Mouse (Mus musculus) intestine, postnatal 0 days (tissue): ENCODE measurements around the gene Mcm6. TPM values are rescaled to one million over a fixed set of nuclear protein-coding genes. Genes with fewer than 3 reads are reported as not detected.

ENCODE experiments used
- ATAC-seq: fragments of 200-750 bp; cut with Nextera tagmentation; 2 replicates; pipeline ENCODE4 v1.8.0; 2017; ENCODE audit warnings: mild to moderate bottlenecking, moderate TSS enrichment, moderate library complexity
- H3K27ac ChIP-seq: fragments of 300-500 bp; sonication (generic); 2 replicates; pipeline ENCODE4 v1.5.1; 2014; ENCODE audit warnings: mild to moderate bottlenecking, low read depth, low read length, moderate library complexity
- H3K27me3 ChIP-seq: fragments of 300-500 bp; sonication (generic); replicated peaks from 2 replicates; pipeline ENCODE4 v1.6.1; 2014; ENCODE audit warnings: low read length, mixed read lengths; ENCODE audit not compliant: control insufficient read depth, insufficient read depth
- H3K36me3 ChIP-seq: fragments of 300-500 bp; sonication (generic); 2 replicates; pipeline ENCODE4 v1.6.1; 2014; ENCODE audit warnings: mild to moderate bottlenecking, moderate library complexity; ENCODE audit not compliant: control insufficient read depth, insufficient read depth
- H3K4me1 ChIP-seq: fragments of 300-500 bp; sonication (generic); replicated peaks from 2 replicates; pipeline ENCODE4 v1.6.1; 2014; ENCODE audit warnings: antibody characterized with exemption, low read length, mixed read lengths; ENCODE audit not compliant: control insufficient read depth, insufficient read depth
- H3K4me2 ChIP-seq: fragments of 300-500 bp; sonication (generic); replicated peaks from 2 replicates; pipeline ENCODE4 v1.6.1; 2014; ENCODE audit warnings: low read depth, mild to moderate bottlenecking, moderate library complexity
- H3K4me3 ChIP-seq: fragments of 300-500 bp; sonication (generic); 2 replicates; pipeline ENCODE4 v1.5.1; 2014; ENCODE audit warnings: low read depth, low read length
- H3K9ac ChIP-seq: fragments of 300-500 bp; sonication (generic); 2 replicates; pipeline ENCODE4 v1.6.1; 2014; ENCODE audit warnings: mild to moderate bottlenecking, low read depth, low read length
- H3K9me3 ChIP-seq: fragments of 300-500 bp; sonication (generic); 2 replicates; pipeline ENCODE4 v1.6.1; 2016; ENCODE audit warnings: mixed run types; ENCODE audit not compliant: control insufficient read depth
- CTCF ChIP-seq: sonication (generic); IDR thresholded peaks from 2 replicates; pipeline ENCODE4 v1.5.1; 2016; ENCODE audit warnings: low read depth, mild to moderate bottlenecking, control low read depth, antibody characterized with exemption, moderate library complexity
- WGBS: fragments of 180-500 bp; shearing (Covaris S2); extraction: QIAGEN DNeasy Blood & Tissue Kit; methylation state at CpG from one replicate; pipeline ENCODE4 v1.1.7; 2014; 5-methylcytosine and 5-hydroxymethylcytosine counted together
- polyA plus RNA-seq: library from polyadenylated mRNA; unstranded; fragments of >200 nt; fragmentation: Nextera tagmentation; extraction: Ambion mirVana; gene quantifications from 2 replicates; pipeline ENCODE4 v1.2.1, GENCODE M21; 2015

The Mcm6 gene
- polyA plus RNA-seq, 1 experiment from 2014 or later, result 56.7 TPM

GRCm38 (mm10) chr1:128344232-128344631 is 15.2 kb downstream of the Mcm6 start:
- no peak for ATAC-seq
- Histone ChIP-seq H3K27me3 (no peaks in the 10 kb centered on the region), H3K4me2 (no peak overlapping the region), H3K9me3 (no peaks in the 10 kb centered on the region), H3K27ac (no peak overlapping the region), H3K4me1 (no peaks in the 10 kb centered on the region), H3K9ac (no peak overlapping the region), H3K4me3 (no peak overlapping the region), H3K36me3 (peaks cover 79% of the 10 kb centered on the region)
- no peak for TF ChIP-seq CTCF
- WGBS, result 91% methylated on average over 10 of the region's 10 CpGs

DNA sequence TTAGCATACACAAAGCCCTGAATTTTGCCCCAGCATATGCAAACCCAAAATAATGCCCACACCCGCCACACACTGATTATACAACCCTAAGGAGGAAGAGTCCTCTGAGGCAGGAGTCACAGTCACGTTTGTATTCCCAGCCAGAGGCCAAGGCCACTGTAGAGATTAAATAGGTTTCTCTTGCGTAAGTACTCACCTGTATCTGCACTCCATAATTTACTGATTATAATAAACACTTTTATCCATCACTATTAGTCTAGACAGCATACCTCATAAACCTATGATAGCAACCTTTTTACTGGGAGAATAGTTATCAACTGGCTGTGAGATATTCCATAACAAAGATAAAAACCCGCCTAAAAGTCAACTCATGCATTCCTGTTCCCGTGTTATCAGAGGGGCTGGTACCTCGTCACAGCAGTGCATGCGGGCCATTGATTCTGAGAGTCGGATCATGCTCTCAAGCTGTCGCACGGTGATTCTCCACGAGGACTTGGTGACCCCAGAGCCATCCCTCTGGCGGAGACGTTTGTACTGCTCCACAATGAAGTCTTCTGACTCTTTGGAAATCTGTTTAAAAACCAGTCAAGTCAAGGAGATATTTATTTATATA is 21.6 kb downstream of the Mcm6 start:
- Histone ChIP-seq H3K4me1 (no peaks in the 10 kb centered on the region), H3K9me3 (no peaks in the 10 kb centered on the region), H3K27me3 (no peaks in the 10 kb centered on the region), H3K9ac (no peak overlapping the region), H3K36me3 (peaks cover 77% of the 10 kb centered on the region), H3K4me2 (no peak overlapping the region), H3K27ac (no peak overlapping the region), H3K4me3 (no peak overlapping the region)
- ATAC-seq, result peak; percentile 83
- WGBS, result 46% methylated on average over 13 of the region's 13 CpGs
- no peak for TF ChIP-seq CTCF

- no peak for ATAC-seq
- Histone ChIP-seq H3K36me3 (peaks cover 44% of the 10 kb centered on the region), H3K4me2 (no peak overlapping the region), H3K4me1 (no peaks in the 10 kb centered on the region), H3K4me3 (no peak overlapping the region), H3K27me3 (no peaks in the 10 kb centered on the region), H3K27ac (no peak overlapping the region), H3K9me3 (no peaks in the 10 kb centered on the region), H3K9ac (no peak overlapping the region)
- 89% methylated on average over 1 of the region's 1 CpGs for WGBS
- no peak for TF ChIP-seq CTCF
Observed at GRCm38 (mm10) chr1:128330313-128330712, 29.2 kb downstream of the Mcm6 start.

- 58% methylated on average over 3 of the region's 3 CpGs for WGBS
- H3K36me3 ChIP-seq, result peaks cover 24% of the 10 kb centered on the region
- no peak for ATAC-seq
- no peaks in the 10 kb centered on the region for H3K9me3 ChIP-seq
- H3K4me1 ChIP-seq, result no peaks in the 10 kb centered on the region
- no peaks in the 10 kb centered on the region for H3K27me3 ChIP-seq
- peak within 1 kb of the TSS; percentile 28; the same call in 1 of the 2 replicates for H3K27ac ChIP-seq
- no peak for TF ChIP-seq CTCF
- peak within 1 kb of the TSS; percentile 31; the same call in 1 of the 2 replicates for H3K9ac ChIP-seq
- peak within 1 kb of the TSS; percentile 52 for H3K4me2 ChIP-seq
- peak within 1 kb of the TSS; percentile 32 for H3K4me3 ChIP-seq
Observed at GRCm38 (mm10) chr1:128328218-128328617, 31.2 kb downstream of the Mcm6 start, which contains the start of gene Lct. Gene Lct, minus strand, starts transcription at chr1:128328318.

DNA sequence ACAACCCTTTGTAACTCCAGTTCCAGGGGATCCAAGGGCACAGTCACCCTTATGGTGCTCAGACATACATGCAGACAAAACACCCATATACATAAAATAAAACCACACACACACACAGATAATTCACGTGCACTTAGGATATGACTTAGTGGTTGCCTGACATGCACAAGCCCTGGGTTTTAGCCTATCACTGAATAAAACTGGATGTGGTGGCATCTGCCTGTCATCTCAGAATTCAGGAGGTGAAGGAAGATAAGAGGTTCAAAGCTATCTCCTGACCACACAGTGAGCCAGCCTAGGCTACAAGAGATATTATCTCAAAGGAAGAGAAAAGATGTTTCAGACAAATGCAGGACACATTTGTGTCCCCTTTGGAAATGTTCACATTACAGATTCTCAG is 32.3 kb downstream of the Mcm6 start:
- H3K36me3 ChIP-seq, result peaks cover 14% of the 10 kb centered on the region
- no peaks in the 10 kb centered on the region for H3K4me1 ChIP-seq
- TF ChIP-seq CTCF, result no peak
- H3K27ac ChIP-seq, result peak overlapping the region; percentile 28; the same call in 1 of the 2 replicates
- no peaks in the 10 kb centered on the region for H3K9me3 ChIP-seq
- WGBS, result 78% methylated on average over 1 of the region's 1 CpGs
- H3K4me2 ChIP-seq, result peak overlapping the region; percentile 52
- H3K9ac ChIP-seq, result peak overlapping the region; percentile 31; the same call in 1 of the 2 replicates
- H3K4me3 ChIP-seq, result peak overlapping the region; percentile 32
- H3K27me3 ChIP-seq, result no peaks in the 10 kb centered on the region
- ATAC-seq, result no peak

DNA sequence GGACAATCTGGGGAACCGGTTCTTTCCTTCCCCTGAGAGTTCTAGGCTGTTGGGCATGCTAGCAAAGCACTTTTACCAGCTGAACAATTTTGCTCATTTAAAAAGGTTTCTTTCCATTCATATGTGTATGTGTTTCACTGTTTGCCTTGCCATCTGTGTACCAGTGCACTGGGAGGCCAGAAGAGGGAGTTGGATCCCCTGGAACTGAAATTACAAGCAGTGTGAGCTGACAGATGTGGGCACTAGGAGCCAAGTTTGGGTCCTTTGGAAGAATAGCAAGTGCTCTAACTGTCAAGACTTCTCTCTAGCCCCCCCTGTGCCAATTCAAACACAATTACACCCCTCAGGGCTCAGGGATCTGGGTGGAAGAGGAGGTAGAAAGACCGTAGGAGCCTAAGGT is 34.7 kb downstream of the Mcm6 start:
- Histone ChIP-seq H3K4me3 (no peak overlapping the region), H3K9me3 (no peaks in the 10 kb centered on the region), H3K27me3 (no peaks in the 10 kb centered on the region), H3K27ac (peak overlapping the region; percentile 37; the same call in 1 of the 2 replicates), H3K9ac (no peak overlapping the region), H3K4me1 (no peaks in the 10 kb centered on the region), H3K4me2 (peak overlapping the region; percentile 18), H3K36me3 (peaks cover 4% of the 10 kb centered on the region; the same call in 1 of the 2 replicates)
- ATAC-seq, result no peak
- 65% methylated on average over 2 of the region's 2 CpGs for WGBS
- TF ChIP-seq CTCF, result peak; percentile 39
